Mouse (Mus musculus) ES-Bruce4 (cell line): ENCODE results near the gene Orai2.

Experiments
- CTCF ChIP-seq: IDR thresholded peaks from one replicate; pipeline ENCODE4 v1.8.1; 2011; ENCODE audit warnings: low read depth, low read length
- POLR2A ChIP-seq: IDR thresholded peaks from one replicate; pipeline ENCODE4 v1.8.1; 2011; ENCODE audit warnings: low read length; ENCODE audit not compliant: insufficient read depth

DNA sequence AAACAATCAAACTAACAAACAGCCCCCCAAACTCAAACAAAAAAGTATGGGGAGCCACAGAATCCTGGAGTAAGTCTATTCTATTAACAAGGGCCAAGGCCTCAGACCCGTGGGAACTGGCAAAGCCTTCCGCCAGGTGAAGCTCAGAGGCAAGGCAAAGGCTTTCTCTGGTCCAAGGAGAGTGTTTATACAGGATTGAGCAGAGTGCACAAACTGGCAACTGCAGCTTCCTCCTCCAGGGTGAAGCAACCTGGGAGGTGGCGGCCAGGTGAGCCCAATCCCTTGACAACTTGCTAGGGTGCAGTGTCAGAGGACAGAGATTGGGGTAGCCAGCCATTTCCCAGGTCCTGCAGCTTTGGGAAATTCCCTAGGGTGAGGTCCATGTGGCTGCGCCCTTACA is 3.2 kb downstream of the Orai2 start:
- TF ChIP-seq CTCF (no peak), POLR2A (no peak)
